Mouse (Mus musculus) gastrocnemius, adult 2 months (tissue): Measurements from ENCODE around the gene Sp2. TPM values are rescaled to one million over a fixed set of nuclear protein-coding genes. Genes with fewer than 3 reads are reported as not detected.

Experiments
- DNase-seq: peaks from one replicate; pipeline ENCODE4 v3.0.0; 2022
- H3K27ac ChIP-seq: fragments of 200-600 bp; 2 replicates; pipeline ENCODE4 v1.8.1; 2022; ENCODE audit warnings: mild to moderate bottlenecking
- H3K4me3 ChIP-seq: fragments of 200-600 bp; 2 replicates; pipeline ENCODE4 v1.8.1; 2022; ENCODE audit warnings: mild to moderate bottlenecking, moderate library complexity
- CTCF ChIP-seq: fragments of 200-600 bp; IDR thresholded peaks from 2 replicates; pipeline ENCODE4 v1.8.1; 2022; ENCODE audit warnings: antibody characterized with exemption, mild to moderate bottlenecking, moderate library complexity
- intact Hi-C: fragments of 180-260 bp; cut with DNase I; formaldehyde crosslinking; loops from one replicate; pipeline ENCODE4 v1.15.1; 2025
- long read RNA-seq, 2 experiments: library from polyadenylated mRNA; stranded (forward); transcript quantifications; one replicate each; pipeline ENCODE4 v2.0.0; 2021
- total RNA-seq, 2 experiments: library from RNA; stranded (reverse); gene quantifications; 2 replicates each; pipeline ENCODE4 v1.2.3; 2021

Sp2 gene
- total RNA-seq = 10 to 100 TPM; 10.4 to 11.0 TPM
- long read RNA-seq, experiment 1, partial matches to known transcripts = 5 of 34 reads
- long read RNA-seq, experiment 1, other reads (novel, unspliced or antisense) = 26 of 34 reads
- long read RNA-seq, experiment 2, partial matches to known transcripts = 6 of 24 reads
- long read RNA-seq, experiment 2, other reads (novel, unspliced or antisense) = 17 of 24 reads

DNA sequence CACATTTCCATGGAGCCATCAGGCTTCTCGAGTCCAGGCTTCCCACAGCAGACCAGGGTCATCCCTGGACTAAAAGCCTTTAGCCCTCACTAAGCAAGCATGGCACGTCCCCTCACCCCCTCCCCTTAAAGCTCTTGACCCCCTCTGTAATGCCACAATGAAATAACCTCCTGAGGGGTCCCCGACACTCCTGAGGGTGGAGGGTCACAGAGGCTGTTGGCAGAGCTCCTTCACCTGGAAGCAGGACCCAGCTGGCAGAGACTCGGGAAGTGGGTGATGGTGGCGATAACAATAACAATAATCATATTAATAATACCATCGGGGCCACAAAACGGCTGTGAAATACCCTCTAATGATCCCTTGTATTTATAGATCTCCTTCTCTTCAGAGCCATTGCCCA, at the start of gene Sp2:
Sp2 (minus strand) TSS at position 101 of the 400 bp plus-strand sequence.
- TF ChIP-seq CTCF = no peak
- Histone ChIP-seq H3K4me3 (no peak within 1 kb of the TSS), H3K27ac (no peak within 1 kb of the TSS)
- no peak for DNase-seq
- intact Hi-C loops = loop anchor here (1.0 kb wide), 1 partner anchor 43 kb away; no protein-coding TSS in a partner anchor

DNA sequence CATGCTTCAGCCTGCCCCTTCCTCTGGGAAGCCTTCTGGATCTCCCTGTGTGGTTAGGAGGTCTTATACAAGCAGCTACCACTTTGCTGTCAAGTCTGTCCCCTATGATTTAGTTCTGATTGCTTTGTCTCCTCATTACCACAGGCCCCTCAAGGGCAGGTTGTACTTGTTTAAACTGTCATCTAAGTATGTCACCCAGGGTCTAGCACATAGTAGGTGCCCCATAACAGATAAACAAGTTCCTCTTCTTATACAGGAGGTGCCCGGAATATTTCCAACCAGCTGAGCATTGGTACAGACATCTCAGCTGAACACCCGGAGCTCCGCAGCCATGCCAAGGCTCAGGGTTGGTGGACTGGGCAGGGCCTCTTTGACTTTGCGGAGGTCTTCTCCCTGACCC, 49.7 kb upstream of the Sp2 start:
- DNase-seq = no peak
- Histone ChIP-seq H3K4me3 (no peak overlapping the region), H3K27ac (no peak overlapping the region)
- intact Hi-C loops = no loop called here
- TF ChIP-seq CTCF = no peak

DNA sequence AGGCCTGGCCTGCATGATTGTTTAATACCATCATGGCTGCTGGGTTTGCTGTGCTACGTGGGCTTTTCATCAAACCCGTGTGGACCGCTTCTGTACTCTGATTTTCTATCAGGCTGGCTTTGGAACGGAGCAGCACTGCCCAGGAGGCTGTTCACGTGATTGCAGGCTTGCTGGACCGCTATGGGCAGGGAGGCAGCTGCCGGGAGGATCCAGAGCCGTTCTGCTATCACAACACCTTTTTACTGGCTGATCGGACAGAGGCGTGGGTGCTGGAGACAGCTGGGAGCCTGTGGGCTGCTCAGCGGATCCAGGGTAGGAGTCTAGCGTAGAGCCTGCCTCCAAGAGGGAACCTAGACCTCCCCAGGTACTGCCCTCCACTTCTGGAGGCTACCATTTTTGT, 49.2 kb upstream of the Sp2 start:
- Histone ChIP-seq H3K4me3 (no peak overlapping the region), H3K27ac (no peak overlapping the region)
- DNase-seq = no peak
- intact Hi-C loops = no loop called here
- no peak for TF ChIP-seq CTCF

DNA sequence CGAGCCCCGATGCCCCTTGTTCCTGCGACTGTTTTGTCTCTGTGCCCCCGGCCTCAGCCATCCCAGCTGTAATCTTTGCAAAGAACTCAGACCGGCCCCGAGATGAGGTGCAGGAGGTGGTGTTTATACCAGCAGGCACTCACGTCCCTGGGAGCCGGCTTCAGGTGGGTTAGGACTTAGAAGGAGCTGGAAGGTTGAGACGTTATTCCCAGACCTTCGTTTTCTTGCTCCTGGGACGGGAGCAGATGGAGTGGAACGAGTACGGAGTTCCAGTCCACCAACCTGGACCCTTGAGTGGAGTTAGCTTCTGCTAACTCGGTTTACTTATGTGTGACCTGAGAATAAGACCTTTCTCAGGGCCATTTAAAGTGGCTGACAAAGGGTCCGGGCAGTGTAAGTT, 47.7 kb upstream of the Sp2 start:
- Histone ChIP-seq H3K4me3 (peak overlapping the region; percentile 86), H3K27ac (peak overlapping the region; percentile 92)
- TF ChIP-seq CTCF = no peak
- intact Hi-C loops = no loop called here
- no peak for DNase-seq

DNA sequence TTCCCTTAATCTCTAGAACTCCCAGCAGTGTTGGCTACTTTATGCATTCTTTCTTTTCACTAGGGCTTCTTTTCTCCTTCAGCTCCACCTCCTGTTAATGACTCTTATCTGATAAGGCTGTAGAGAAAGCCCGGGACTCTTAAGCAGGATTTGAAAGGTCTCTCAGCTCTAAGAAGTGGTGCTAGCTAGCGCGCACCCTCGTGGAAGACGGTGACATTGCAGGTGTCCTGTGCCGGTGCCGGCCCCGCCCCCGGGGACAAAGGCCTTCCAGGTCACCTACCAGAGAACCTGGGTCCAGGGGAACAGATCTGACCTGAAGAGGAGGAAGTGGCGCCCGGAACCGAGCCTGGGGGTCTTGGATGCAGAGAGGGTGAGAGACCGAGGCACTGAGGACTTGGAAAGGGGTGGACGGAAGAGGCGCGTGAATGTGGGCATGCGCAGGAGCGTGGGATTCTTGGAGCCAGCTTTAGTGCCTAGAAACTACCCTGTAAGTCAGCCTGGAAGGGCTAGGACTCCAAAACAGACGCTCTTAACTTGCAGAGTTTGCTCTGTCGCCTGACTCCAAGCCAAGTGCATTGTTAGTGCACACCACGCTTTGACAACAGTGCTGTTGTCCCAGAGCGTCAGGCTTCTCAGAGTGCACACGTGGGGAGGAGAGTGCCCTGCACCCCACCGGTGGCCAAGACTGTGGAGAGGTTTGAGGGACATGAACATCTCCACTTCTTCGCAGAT, 47.1 kb upstream of the Sp2 start, which contains the start of gene Scrn2:
Scrn2 (plus strand) TSS at position 253 of the 732 bp plus-strand sequence.
- H3K27ac ChIP-seq = peak within 1 kb of the TSS; percentile 92
- intact Hi-C loops = no loop called here
- peak; percentile 95 for TF ChIP-seq CTCF
- H3K4me3 ChIP-seq = peak within 1 kb of the TSS; percentile 86
- DNase-seq = peak; percentile 88

DNA sequence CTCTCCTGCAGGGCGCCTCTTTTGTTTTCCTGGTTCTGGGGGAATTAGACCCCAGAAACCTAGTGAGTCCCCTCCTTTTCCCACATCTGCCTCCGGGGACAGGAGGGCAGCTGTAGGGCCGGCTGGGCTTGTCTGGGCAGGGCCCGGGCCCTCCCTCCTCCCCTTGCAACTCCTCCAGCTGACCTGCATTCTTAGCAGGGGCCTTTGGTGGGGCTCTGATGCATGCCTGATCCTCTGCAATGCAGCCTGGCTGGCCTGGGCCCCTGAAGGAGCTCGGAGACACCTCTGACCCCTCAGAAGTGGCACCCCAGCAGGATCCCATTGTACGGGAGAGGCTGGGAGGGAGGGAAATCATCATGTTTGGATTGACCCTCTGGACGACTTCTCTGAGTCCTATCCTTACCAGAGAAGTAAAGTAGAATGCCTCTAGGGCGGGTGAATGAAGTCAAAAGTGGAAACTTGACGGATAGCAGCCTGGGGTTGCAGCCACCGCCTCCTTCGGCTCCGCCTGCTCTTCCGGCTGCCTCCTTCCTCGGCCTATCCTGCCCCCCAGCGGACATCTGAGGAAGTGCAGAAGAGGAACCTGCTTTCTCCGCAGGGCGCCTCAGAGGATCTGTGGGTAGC, 43.1 kb upstream of the Sp2 start:
- TF ChIP-seq CTCF = peak; percentile 99
- peak overlapping the region; percentile 67 for H3K4me3 ChIP-seq
- intact Hi-C loops = loop anchor here (1.0 to 2.0 kb wide), 2 partner anchors 44 to 109 kb away; partner anchors contain the start of genes Cdk5rap3 and Sp2

DNA sequence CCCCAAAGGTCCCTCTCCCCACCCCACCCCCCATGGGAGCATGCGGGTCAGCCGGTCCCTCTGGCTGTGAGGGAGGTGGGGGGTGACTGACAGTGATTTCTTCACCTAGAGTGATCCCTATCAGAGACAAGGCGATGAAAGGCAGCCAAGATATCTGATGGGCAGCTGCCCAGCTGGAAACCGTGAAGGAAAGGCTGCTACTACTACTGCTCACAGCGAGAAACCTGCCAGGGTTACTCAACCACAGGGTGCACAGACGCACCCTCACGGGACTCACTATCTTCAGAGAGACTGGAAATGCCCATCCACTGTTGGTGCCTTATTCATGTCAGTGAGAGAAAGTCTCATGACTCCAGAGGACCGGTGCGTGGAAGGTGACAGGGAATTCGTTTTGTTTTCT, 42.2 kb upstream of the Sp2 start:
- DNase-seq = no peak
- H3K4me3 ChIP-seq = no peak overlapping the region
- intact Hi-C loops = loop anchor here (2.0 kb wide), 1 partner anchor 108 kb away; the partner anchor contains the start of gene Cdk5rap3
- no peak for TF ChIP-seq CTCF
- H3K27ac ChIP-seq = no peak overlapping the region

More for the DNA sequence above, 43.1 kb upstream of the Sp2 start:
- peak; percentile 89 for DNase-seq
- H3K27ac ChIP-seq = peak overlapping the region; percentile 74

DNA sequence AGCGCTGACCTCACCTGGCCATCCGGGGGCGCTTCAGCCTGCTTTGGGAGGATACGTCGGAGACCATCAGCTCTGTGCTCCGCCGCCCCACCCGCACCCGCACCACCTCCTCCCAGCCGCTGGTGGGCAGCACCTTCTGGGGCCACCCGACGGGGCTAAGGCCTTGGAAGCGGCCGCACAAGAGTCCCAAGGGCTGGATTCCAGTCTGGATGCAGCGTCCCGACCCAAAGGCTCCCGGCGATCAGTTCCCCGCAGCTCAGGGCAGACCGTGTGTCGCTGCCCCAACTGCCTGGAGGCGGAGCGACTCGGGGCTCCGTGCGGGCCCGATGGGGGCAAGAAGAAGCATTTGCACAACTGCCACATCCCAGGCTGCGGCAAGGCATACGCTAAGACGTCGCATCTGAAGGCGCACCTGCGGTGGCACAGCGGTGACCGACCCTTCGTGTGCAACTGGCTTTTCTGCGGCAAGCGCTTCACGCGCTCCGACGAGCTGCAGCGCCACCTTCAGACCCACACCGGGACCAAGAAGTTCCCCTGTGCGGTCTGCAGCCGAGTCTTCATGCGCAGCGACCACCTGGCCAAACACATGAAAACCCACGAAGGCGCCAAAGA, 39.2 kb upstream of the Sp2 start:
- Histone ChIP-seq H3K4me3 (peak overlapping the region; percentile 86), H3K27ac (peak overlapping the region; percentile 78)
- TF ChIP-seq CTCF = peak; percentile 58
- peak; percentile 85 for DNase-seq
- intact Hi-C loops = no loop called here

DNA sequence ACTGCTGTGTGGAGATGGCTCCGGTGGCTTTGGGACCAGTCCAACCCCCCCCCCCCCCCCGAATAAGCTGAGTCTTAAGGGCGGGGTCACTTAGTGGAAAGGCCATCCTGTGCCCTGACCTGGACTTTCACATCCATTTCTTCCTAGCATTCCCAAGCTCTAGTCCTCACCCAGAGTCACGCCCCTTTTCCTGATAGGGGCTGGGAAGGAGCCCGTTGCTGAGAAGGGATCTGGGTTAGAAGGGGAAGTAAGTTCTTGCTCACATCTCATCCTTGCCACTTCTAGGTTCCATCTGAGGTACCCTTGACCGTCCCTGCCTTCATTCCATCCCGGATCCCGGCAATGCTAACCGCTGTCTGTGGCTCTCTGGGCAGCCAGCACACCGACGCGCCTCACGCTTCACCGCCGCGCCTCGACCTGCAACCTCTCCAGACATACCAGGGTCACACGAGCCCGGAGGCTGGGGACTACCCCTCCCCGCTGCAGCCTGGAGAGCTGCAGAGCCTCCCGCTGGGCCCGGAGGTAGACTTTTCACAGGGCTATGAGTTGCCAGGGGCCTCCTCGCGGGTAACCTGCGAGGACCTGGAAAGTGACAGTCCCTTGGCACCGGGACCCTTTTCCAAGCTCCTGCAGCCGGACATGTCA, 38.5 kb upstream of the Sp2 start:
- peak overlapping the region; percentile 86 for H3K4me3 ChIP-seq
- 0 out of 2 replicates have a peak overlapping the region, but pooled peaks have one; percentile 78 for H3K27ac ChIP-seq
- intact Hi-C loops = no loop called here
- no peak for DNase-seq
- TF ChIP-seq CTCF = no peak

DNA sequence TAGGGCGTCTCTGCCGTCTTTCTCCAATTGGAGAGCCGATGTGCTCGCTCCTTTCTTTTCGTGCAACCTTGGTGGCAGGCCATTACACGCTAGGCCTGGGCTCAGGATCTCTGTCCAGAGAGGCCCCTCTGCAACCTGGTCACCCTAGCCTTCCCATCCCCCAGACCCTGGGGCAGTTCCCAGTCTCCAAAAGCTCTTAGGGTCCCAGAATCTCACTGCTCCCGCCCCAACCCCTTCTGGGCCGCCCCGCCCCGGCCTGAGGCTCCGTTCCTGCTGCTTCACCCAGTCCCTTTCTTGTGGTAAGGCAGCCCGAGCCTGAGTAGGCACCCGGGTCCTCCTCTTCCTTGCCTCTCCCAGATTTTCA, 36.6 kb upstream of the Sp2 start:
- TF ChIP-seq CTCF = no peak
- Histone ChIP-seq H3K4me3 (no peak overlapping the region; the same call in 1 of the 2 replicates), H3K27ac (no peak overlapping the region)
- DNase-seq = no peak
- intact Hi-C loops = no loop called here

DNA sequence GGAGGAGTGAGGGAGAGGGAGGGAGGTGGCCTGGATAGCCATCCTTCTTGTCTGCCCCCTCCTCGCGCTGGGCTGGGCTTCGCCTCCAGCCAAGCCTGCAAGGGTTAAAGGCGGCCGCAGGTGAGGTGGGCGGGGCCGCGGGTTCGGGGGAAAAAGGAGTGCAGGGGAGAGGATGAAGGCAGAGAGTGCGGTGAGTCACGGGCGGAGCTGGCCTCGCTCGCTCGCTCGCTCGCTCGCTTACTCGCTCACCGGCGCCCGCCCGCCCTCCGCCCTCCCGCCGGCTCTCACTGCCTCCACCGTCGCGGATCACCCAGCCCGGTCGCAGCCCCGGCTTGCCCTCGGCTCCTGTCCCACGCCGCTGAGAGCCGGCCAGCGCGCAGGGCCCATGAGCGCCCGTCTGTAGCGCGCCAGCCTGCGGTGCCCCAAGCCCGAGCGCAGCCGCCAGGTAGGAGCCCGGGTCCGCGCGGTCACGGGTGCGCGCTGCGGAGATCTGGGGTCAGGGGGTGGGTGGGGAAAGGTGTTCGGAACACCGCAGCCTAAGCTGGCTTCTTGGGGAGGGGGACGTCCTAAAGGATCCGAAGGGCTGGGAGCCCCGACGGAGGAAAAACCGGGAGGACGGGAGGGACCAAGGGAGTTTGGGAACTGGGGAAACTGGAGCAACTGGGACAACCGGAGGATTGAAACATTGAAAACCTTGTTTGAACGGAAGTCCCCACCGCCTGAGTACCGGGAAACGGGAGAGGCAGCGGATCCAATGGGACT, 36.0 kb upstream of the Sp2 start:
- Histone ChIP-seq H3K27ac (no peak overlapping the region), H3K4me3 (peak overlapping the region; percentile 52)
- intact Hi-C loops = no loop called here
- no peak for TF ChIP-seq CTCF
- no peak for DNase-seq
